Comparison of ENCODE assay signal across 20 mouse cellular contexts in the genomic region with DNA sequence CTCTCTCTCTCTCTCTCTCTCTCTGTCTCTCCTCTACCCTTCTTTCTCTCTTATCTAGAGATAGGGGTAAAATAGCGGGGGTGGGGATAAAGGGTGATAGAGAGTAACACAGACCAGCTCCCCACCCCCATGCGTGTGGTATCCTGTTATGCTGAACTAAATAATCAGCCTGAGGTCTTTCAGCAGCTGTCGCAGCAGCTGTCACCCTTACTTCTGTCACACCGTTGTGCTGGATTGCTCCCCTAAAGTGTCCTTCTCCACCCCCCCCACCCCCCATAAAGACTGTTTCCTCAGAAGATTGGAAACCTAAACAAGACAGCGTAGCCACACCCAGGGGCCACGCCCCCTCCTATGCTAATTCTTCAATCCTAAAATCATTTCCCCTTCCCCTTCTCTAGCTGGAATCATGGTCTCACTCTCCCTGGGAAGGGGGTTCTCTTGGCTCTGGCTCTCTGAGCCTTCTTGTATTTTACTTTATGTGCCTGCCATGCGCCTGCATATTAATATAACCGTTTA. TPM values are rescaled to one million over a fixed set of nuclear protein-coding genes. Genes with fewer than 3 reads are reported as not detected.
A peak's percentile ranks its signal among the peaks of the same experiment; 100 is the strongest.
DNase-seq lines count a peak whose midpoint lies in the region; ATAC-seq and TF ChIP-seq lines count a peak whose summit lies in the region.
"Had no signal": no experiment of that assay in that cellular context is flagged by ENCODE, and none has a peak within 500 bp of the region (broad histone marks: within the 10 kb centered on the region; RNA-seq: fewer than 3 reads in every experiment).

No protein-coding gene starts in this region.

- H3K36me3 ChIP-seq in limb, embryonic 13.5 days = no peaks in the 10 kb centered on the region
- H3K36me3 ChIP-seq in limb, embryonic 10.5 days = no peaks in the 10 kb centered on the region
- H3K36me3 ChIP-seq in hindbrain, postnatal 0 days (ENCODE audit: insufficient read depth, low read length) = no peaks in the 10 kb centered on the region
- H3K36me3 ChIP-seq: embryonic facial prominence, embryonic 15.5 days; forebrain, embryonic 10.5 days; heart, embryonic 12.5 days; hindbrain, embryonic 15.5 days had no signal

- no peak for TF ChIP-seq CTCF in hindbrain, postnatal 0 days (IDR thresholded peaks at IDR 0.05; ENCODE audit: low read depth)

- DNase-seq in limb, embryonic 10.5 days (ENCODE audit: low spot score) = no peak
- DNase-seq in layer of hippocampus, postnatal 14 days (ENCODE audit: low spot score in 2 of 2) = no peak
- DNase-seq in hindbrain, postnatal 0 days (ENCODE audit: low spot score) = no peak
- no peak for DNase-seq in adrenal gland, adult 2 months
- DNase-seq: adrenal gland, postnatal 10 days; cerebellum, adult 11 months; cerebellum, adult 8-10 months; cerebellum, postnatal 14 days; gastrocnemius, adult 2 months; gastrocnemius, postnatal 36 days; heart, adult 18-20 months had no signal

- no peaks in the 10 kb centered on the region for H3K4me1 ChIP-seq in limb, embryonic 13.5 days
- H3K4me1 ChIP-seq in limb, embryonic 10.5 days = peaks cover 6% of the 10 kb centered on the region; the same call in 1 of the 2 replicates
- 0 out of 2 replicates have a peak, but pooled peaks cover under 1% of the 10 kb centered on the region for H3K4me1 ChIP-seq in hindbrain, postnatal 0 days (ENCODE audit: insufficient read depth, low read length)
- H3K4me1 ChIP-seq: hindbrain, embryonic 15.5 days had no signal

- peak; percentile 41; the same call in 1 of the 2 replicates for ATAC-seq in limb, embryonic 13.5 days (ENCODE audit: low FRiP score, low read depth)
- 0 out of 2 replicates have a peak, but pooled peaks have one; percentile 31 for ATAC-seq in common myeloid progenitor, adult 5-6 weeks (replicated peaks; ENCODE audit: low read depth, poor library complexity, severe bottlenecking)
- peak; percentile 26 for ATAC-seq in megakaryocyte progenitor cell, adult 5-6 weeks (replicated peaks; ENCODE audit: poor library complexity)
- no peak for ATAC-seq in hindbrain, postnatal 0 days
- ATAC-seq: forebrain, embryonic 14.5 days had no signal

- no peak overlapping the region for H3K9ac ChIP-seq in limb, embryonic 13.5 days
- no peak overlapping the region for H3K9ac ChIP-seq in hindbrain, postnatal 0 days (replicated peaks; ENCODE audit: low read length)
- H3K9ac ChIP-seq: embryonic facial prominence, embryonic 15.5 days; heart, embryonic 12.5 days; hindbrain, embryonic 15.5 days had no signal

- H3K27ac ChIP-seq in limb, embryonic 13.5 days = no peak overlapping the region
- H3K27ac ChIP-seq in limb, embryonic 10.5 days = no peak overlapping the region
- no peak overlapping the region for H3K27ac ChIP-seq in hindbrain, postnatal 0 days
- H3K27ac ChIP-seq: embryonic facial prominence, embryonic 15.5 days; forebrain, embryonic 10.5 days; gastrocnemius, adult 2 months; hindbrain, embryonic 15.5 days had no signal

- no peaks in the 10 kb centered on the region for H3K9me3 ChIP-seq in limb, embryonic 13.5 days
- H3K9me3 ChIP-seq in limb, embryonic 10.5 days (replicated peaks) = no peaks in the 10 kb centered on the region
- no peaks in the 10 kb centered on the region for H3K9me3 ChIP-seq in hindbrain, postnatal 0 days (ENCODE audit: low read length)
- H3K9me3 ChIP-seq: embryonic facial prominence, embryonic 15.5 days; forebrain, embryonic 10.5 days; heart, embryonic 12.5 days; hindbrain, embryonic 15.5 days had no signal

- WGBS in limb, embryonic 13.5 days = 46% methylated on average over 8 of the region's 8 CpGs
- WGBS in limb, embryonic 10.5 days = 54% methylated on average over 8 of the region's 8 CpGs
- WGBS in hindbrain, postnatal 0 days = 67% methylated on average over 8 of the region's 8 CpGs

- no peaks in the 10 kb centered on the region for H3K27me3 ChIP-seq in limb, embryonic 13.5 days
- no peaks in the 10 kb centered on the region for H3K27me3 ChIP-seq in limb, embryonic 10.5 days (ENCODE audit: low read depth, poor library complexity, severe bottlenecking)
- no peaks in the 10 kb centered on the region for H3K27me3 ChIP-seq in hindbrain, postnatal 0 days (ENCODE audit: insufficient read depth, low read length)
- H3K27me3 ChIP-seq: embryonic facial prominence, embryonic 15.5 days; heart, embryonic 12.5 days; hindbrain, embryonic 15.5 days had no signal

- no peak overlapping the region for H3K4me3 ChIP-seq in limb, embryonic 13.5 days
- no peak overlapping the region for H3K4me3 ChIP-seq in limb, embryonic 10.5 days
- no peak overlapping the region for H3K4me3 ChIP-seq in hindbrain, postnatal 0 days (ENCODE audit: low read length)
- H3K4me3 ChIP-seq: embryonic facial prominence, embryonic 15.5 days; erythroblast, embryonic 14.5 days; forebrain, embryonic 10.5 days; gastrocnemius, adult 2 months; heart, embryonic 12.5 days; hindbrain, embryonic 15.5 days had no signal

- no peak overlapping the region for H3K4me2 ChIP-seq in limb, embryonic 13.5 days (replicated peaks)
- H3K4me2 ChIP-seq in hindbrain, postnatal 0 days (ENCODE audit: low read depth, low read length) = no peak overlapping the region
- H3K4me2 ChIP-seq: embryonic facial prominence, embryonic 15.5 days; heart, embryonic 12.5 days; hindbrain, embryonic 15.5 days had no signal

RNA-seq across cellular contexts. Expression of a gene that starts 33.8 kb away (rescaled TPM):
- polyA plus RNA-seq in limb, embryonic 13.5 days (2015; fragmentation: Nextera tagmentation; extraction: Ambion mirVana) = 25.9 and 32.1 TPM in 2 replicates
- 0.30 and 0.55 TPM in 2 replicates for polyA plus RNA-seq in limb, embryonic 10.5 days (2016; fragmentation: Nextera tagmentation; extraction: Ambion mirVana)
- not detected in 2 replicates for total RNA-seq in common myeloid progenitor, adult 5-6 weeks (2017)
- total RNA-seq in megakaryocyte progenitor cell, adult 5-6 weeks (2015) = 0.12 TPM in 1 of 2 replicates, not detected in the other
- total RNA-seq in megakaryocyte progenitor cell, adult 5-6 weeks (2017) = not detected in 2 replicates
- total RNA-seq in layer of hippocampus, postnatal 14 days (2021) = 10 to 100 TPM; 10.6 to 13.3 TPM
- 3.2 and 4.8 TPM in 2 replicates for total RNA-seq in hindbrain, postnatal 0 days (2014; rRNA removed)
- polyA plus RNA-seq in hindbrain, postnatal 0 days (2015; fragmentation: Nextera tagmentation; extraction: Ambion mirVana) = 5.6 and 7.3 TPM in 2 replicates
- 10 to 100 TPM in 1 of 2 experiments, 1 to 10 TPM in 1; 4.7 to 11.4 TPM for total RNA-seq in adrenal gland, adult 2 months (2021)
- polyA plus RNA-seq in adrenal gland, adult 2 months (2012; rRNA removed) = 7.6 and 9.0 TPM in 2 replicates
- polyA plus RNA-seq: erythroblast, embryonic 14.5 days had no signal
